Mouse (Mus musculus) c-Kit-positive CD71-positive TER-119-positive erythroid progenitor cells, embryonic 14.5 days (primary cell): ENCODE results near the gene Hoga1.

Source experiments
- DNase-seq: peaks from one replicate; pipeline ENCODE4 v3.0.0-alpha.2; 2013; ENCODE audit warnings: low spot score

Gene Hoga1

GRCm38 (mm10) chr19:42045269-42046102 lies at the start of gene Hoga1:
Gene Hoga1 (plus strand): TSS chr19:42045610.
- DNase-seq: peak; percentile 42

- no peak for DNase-seq
Measured at GRCm38 (mm10) chr19:41997090-41997489, 48.3 kb upstream of the Hoga1 start.

GRCm38 (mm10) chr19:41998770-41999548 lies 46.5 kb upstream of the Hoga1 start:
- no peak for DNase-seq

GRCm38 (mm10) chr19:41999688-42000283 lies 45.6 kb upstream of the Hoga1 start:
- no peak for DNase-seq

GRCm38 (mm10) chr19:42000446-42000958 lies 44.9 kb upstream of the Hoga1 start:
- DNase-seq: no peak

GRCm38 (mm10) chr19:42001253-42001980 lies 44.0 kb upstream of the Hoga1 start:
- DNase-seq: no peak

- DNase-seq: no peak
Measured at GRCm38 (mm10) chr19:42004258-42004657, 41.2 kb upstream of the Hoga1 start.

GRCm38 (mm10) chr19:42005616-42006015 lies 39.8 kb upstream of the Hoga1 start:
- DNase-seq: no peak

- DNase-seq: no peak
Measured at GRCm38 (mm10) chr19:42006568-42006967, 38.8 kb upstream of the Hoga1 start.

GRCm38 (mm10) chr19:42008586-42008985 lies 36.8 kb upstream of the Hoga1 start:
- no peak for DNase-seq

GRCm38 (mm10) chr19:42009067-42009466 lies 36.3 kb upstream of the Hoga1 start:
- no peak for DNase-seq

GRCm38 (mm10) chr19:42010436-42010835 lies 35.0 kb upstream of the Hoga1 start:
- DNase-seq: no peak

GRCm38 (mm10) chr19:42011123-42011522 lies 34.3 kb upstream of the Hoga1 start:
- DNase-seq: no peak

GRCm38 (mm10) chr19:42014231-42014825 lies 31.1 kb upstream of the Hoga1 start:
- DNase-seq: no peak

GRCm38 (mm10) chr19:42015001-42015400 lies 30.4 kb upstream of the Hoga1 start:
- DNase-seq: no peak

- no peak for DNase-seq
Measured at GRCm38 (mm10) chr19:42016251-42016650, 29.2 kb upstream of the Hoga1 start.

GRCm38 (mm10) chr19:42016840-42017239 lies 28.6 kb upstream of the Hoga1 start:
- DNase-seq: no peak

GRCm38 (mm10) chr19:42017399-42018247 lies 27.8 kb upstream of the Hoga1 start:
- DNase-seq: no peak

GRCm38 (mm10) chr19:42019011-42019522 lies 26.3 kb upstream of the Hoga1 start:
- no peak for DNase-seq
